Mouse (Mus musculus) hindbrain, embryonic 16.5 days (tissue): Measurements from ENCODE around the gene Olfr286. TPM values are rescaled to one million over a fixed set of nuclear protein-coding genes. Genes with fewer than 3 reads are reported as not detected.

Experiments
- polyA plus RNA-seq: library from polyadenylated mRNA; unstranded; fragments of >200 nt; fragmentation: Nextera tagmentation; extraction: Ambion mirVana; gene quantifications from 2 replicates; pipeline ENCODE4 v1.2.1, GENCODE M21; 2015

Olfr286 gene
- polyA plus RNA-seq, 1 experiment from 2014 or later = not detected

Other genes with a start within 250 kb of the Olfr286 start
- gene Col2a1, start 229.8 kb downstream of the Olfr286 start, polyA plus RNA-seq = 11.9 and 43.4 TPM in 2 replicates
- 99.4 and 106 TPM in 2 replicates for gene Pfkm, start 141.9 kb downstream of the Olfr286 start, polyA plus RNA-seq
- gene Senp1, start 140.7 kb downstream of the Olfr286 start, polyA plus RNA-seq = 17.3 and 18.9 TPM in 2 replicates
- gene Asb8, start 68.8 kb downstream of the Olfr286 start, polyA plus RNA-seq = 61.0 and 64.4 TPM in 2 replicates
- gene Ccdc184, start 67.3 kb downstream of the Olfr286 start, polyA plus RNA-seq = 130 and 139 TPM in 2 replicates
- gene Olfr288, start 38.9 kb downstream of the Olfr286 start, polyA plus RNA-seq = not detected in 2 replicates
- not detected in 2 replicates for gene Gm44579, start 13.5 kb downstream of the Olfr286 start, polyA plus RNA-seq
- 0.42 and 1.0 TPM in 2 replicates for gene Olfr287, start 13.4 kb downstream of the Olfr286 start, polyA plus RNA-seq
- gene H1fnt, start 22.8 kb upstream of the Olfr286 start, polyA plus RNA-seq = not detected in 2 replicates
- 11.2 and 13.1 TPM in 2 replicates for gene Zfp641, start 61.7 kb upstream of the Olfr286 start, polyA plus RNA-seq
- gene Olfr285, start 82.9 kb upstream of the Olfr286 start, polyA plus RNA-seq = not detected in 2 replicates
- not detected in 2 replicates for gene Olfr284, start 106.5 kb upstream of the Olfr286 start, polyA plus RNA-seq
- gene Olfr283, start 146.5 kb upstream of the Olfr286 start, polyA plus RNA-seq = not detected in 2 replicates
- gene Olfr282, start 196.8 kb upstream of the Olfr286 start, polyA plus RNA-seq = not detected in 2 replicates
- gene Olfr281, start 218.1 kb upstream of the Olfr286 start, polyA plus RNA-seq = not detected in 2 replicates
- gene OR5BS1P, start 235.4 kb upstream of the Olfr286 start, polyA plus RNA-seq = not detected in 2 replicates
- gene Lalba, start 248.3 kb upstream of the Olfr286 start, polyA plus RNA-seq = not detected in 2 replicates